Mouse (Mus musculus) CH12.LX (cell line): ENCODE measurements around the gene Hic2. TPM values are rescaled to one million over a fixed set of nuclear protein-coding genes. Genes with fewer than 3 reads are reported as not detected.

ENCODE experiments used
- DNase-seq: peaks from one replicate; pipeline ENCODE4 v3.0.0-alpha.2; 2013; ENCODE audit errors: extremely low read depth
- H3K27ac ChIP-seq: 2 replicates; pipeline ENCODE4 v1.5.1; 2012; ENCODE audit warnings: low read depth, mild to moderate bottlenecking, control low read depth, moderate library complexity; ENCODE audit not compliant: insufficient read depth
- H3K27me3 ChIP-seq: replicated peaks from 2 replicates; pipeline ENCODE3; 2012; ENCODE audit warnings: inconsistent platforms
- H3K36me3 ChIP-seq, 2 experiments: replicated peaks in 1 of 2; 2 replicates each; pipeline versions ENCODE3 to v1.6.1; 2012; ENCODE audit warnings: inconsistent platforms in 1 of 2, low read length in 1 of 2, mild to moderate bottlenecking in 1 of 2, mixed read lengths in 1 of 2, moderate library complexity in 1 of 2; ENCODE audit not compliant: control insufficient read depth in 1 of 2, insufficient read depth in 1 of 2
- H3K4me1 ChIP-seq, 2 experiments: 2 replicates each; pipeline ENCODE4 v1.6.1; 2012; ENCODE audit warnings: inconsistent platforms in 1 of 2, moderate library complexity in 1 of 2; ENCODE audit not compliant: insufficient read depth in 2 of 2, control insufficient read depth in 1 of 2
- H3K4me2 ChIP-seq: 2 replicates; pipeline ENCODE4 v1.6.1; 2012; ENCODE audit warnings: low read depth, mild to moderate bottlenecking, control low read depth; ENCODE audit not compliant: poor library complexity, insufficient read depth, severe bottlenecking
- H3K4me3 ChIP-seq, 3 experiments: fragments of 150-350 bp in 1 of 3; sonication (generic) in 1 of 3; replicated peaks in 1 of 3; 2 replicates each; pipeline versions ENCODE3 to v1.5.1; 2011 to 2012; ENCODE audit warnings: low read depth in 2 of 3, low read length in 2 of 3, mild to moderate bottlenecking in 2 of 3, moderate library complexity in 2 of 3, control low read depth in 1 of 3, improper control_type of control experiment in 1 of 3, inconsistent platforms in 1 of 3, mixed read lengths in 1 of 3; ENCODE audit not compliant: poor library complexity in 1 of 3
- H3K79me2 ChIP-seq: replicated peaks from 2 replicates; pipeline ENCODE4 v1.6.1; 2012; ENCODE audit warnings: mild to moderate bottlenecking, moderate library complexity; ENCODE audit not compliant: control insufficient read depth, poor library complexity, insufficient read depth, severe bottlenecking; ENCODE audit errors: extremely low read depth
- H3K9ac ChIP-seq: 2 replicates; pipeline ENCODE4 v1.6.1; 2012; ENCODE audit warnings: low read depth, mild to moderate bottlenecking, control low read depth, moderate library complexity; ENCODE audit not compliant: insufficient read depth
- H3K9me3 ChIP-seq: replicated peaks from 2 replicates; pipeline ENCODE3; 2012; ENCODE audit warnings: low read length, inconsistent platforms, mixed read lengths
- CHD1 ChIP-seq: IDR thresholded peaks from 2 replicates; pipeline ENCODE4 v1.6.1; 2012; ENCODE audit warnings: low read depth, low read length, improper control_type of control experiment, inconsistent platforms
- CHD2 ChIP-seq: IDR thresholded peaks from 2 replicates; pipeline ENCODE4 v1.6.1; 2011; ENCODE audit warnings: low read length, improper control_type of control experiment
- CTCF ChIP-seq, 2 experiments: IDR thresholded peaks in 1 of 2; conservative IDR thresholded peaks in 1 of 2; 2 replicates each; pipeline ENCODE4 v1.5.1; 2011 to 2012; ENCODE audit warnings: low read depth in 2 of 2, low read length in 2 of 2, improper control_type of control experiment in 1 of 2, inconsistent platforms in 1 of 2, mild to moderate bottlenecking in 1 of 2, moderate library complexity in 1 of 2
- EP300 ChIP-seq: IDR thresholded peaks from 2 replicates; pipeline ENCODE4 v1.6.1; 2011; ENCODE audit warnings: low read length, improper control_type of control experiment
- ETS1 ChIP-seq: conservative IDR thresholded peaks from 2 replicates; pipeline ENCODE4 v1.6.1; 2012; ENCODE audit warnings: low read depth, mild to moderate bottlenecking, inconsistent platforms, low read length, improper control_type of control experiment, moderate library complexity
- GABPA ChIP-seq: IDR thresholded peaks from 2 replicates; pipeline ENCODE4 v1.6.1; 2012; ENCODE audit warnings: low read depth, low read length, improper control_type of control experiment, inconsistent platforms; ENCODE audit not compliant: insufficient replicate concordance
- HCFC1 ChIP-seq: IDR thresholded peaks from 2 replicates; pipeline ENCODE4 v1.6.1; 2012; ENCODE audit warnings: low read depth, mild to moderate bottlenecking, inconsistent platforms, low read length, improper control_type of control experiment
- JUN ChIP-seq: IDR thresholded peaks from 2 replicates; pipeline ENCODE4 v1.6.1; 2011; ENCODE audit warnings: low read depth, mild to moderate bottlenecking, low read length, improper control_type of control experiment, moderate library complexity; ENCODE audit not compliant: insufficient read depth
- KAT2A ChIP-seq: IDR thresholded peaks from 2 replicates; pipeline ENCODE4 v1.6.1; 2012; ENCODE audit warnings: low read length, improper control_type of control experiment, inconsistent platforms; ENCODE audit not compliant: insufficient replicate concordance
- MAZ ChIP-seq: IDR thresholded peaks from 2 replicates; pipeline ENCODE4 v1.6.1; 2012; ENCODE audit warnings: low read depth, mild to moderate bottlenecking, inconsistent platforms, low read length, improper control_type of control experiment, moderate library complexity
- NRF1 ChIP-seq: IDR thresholded peaks from 2 replicates; pipeline ENCODE4 v1.6.1; 2014; ENCODE audit warnings: low read depth, mild to moderate bottlenecking, inconsistent platforms, low read length, improper control_type of control experiment, moderate library complexity
- POLR2A ChIP-seq: IDR thresholded peaks from 2 replicates; pipeline ENCODE4 v1.6.1; 2011; ENCODE audit warnings: low read depth, mild to moderate bottlenecking, improper control_type of control experiment, low read length
- SIN3A ChIP-seq: IDR thresholded peaks from 2 replicates; pipeline ENCODE4 v1.6.1; 2012; ENCODE audit warnings: low read length, improper control_type of control experiment, inconsistent platforms
- TCF12 ChIP-seq: IDR thresholded peaks from 2 replicates; pipeline ENCODE4 v1.6.1; 2014; ENCODE audit warnings: low read depth, mild to moderate bottlenecking, inconsistent platforms, low read length, improper control_type of control experiment
- UBTF ChIP-seq: IDR thresholded peaks from 2 replicates; pipeline ENCODE4 v1.6.1; 2012; ENCODE audit warnings: low read depth, mild to moderate bottlenecking, inconsistent platforms, low read length, improper control_type of control experiment, moderate library complexity
- USF2 ChIP-seq: conservative IDR thresholded peaks from 2 replicates; pipeline ENCODE4 v1.6.1; 2011; ENCODE audit warnings: low read depth, low read length, improper control_type of control experiment
- ZC3H11A ChIP-seq: IDR thresholded peaks from 2 replicates; pipeline ENCODE4 v1.6.1; 2012; ENCODE audit warnings: low read depth, mild to moderate bottlenecking, inconsistent platforms, low read length, improper control_type of control experiment
- ZMIZ1 ChIP-seq: IDR thresholded peaks from 2 replicates; pipeline ENCODE4 v1.6.1; 2012; ENCODE audit warnings: low read depth, mild to moderate bottlenecking, inconsistent platforms, low read length, improper control_type of control experiment
- ZNF384 ChIP-seq: IDR thresholded peaks from 2 replicates; pipeline ENCODE4 v1.6.1; 2012; ENCODE audit warnings: low read depth, low read length, improper control_type of control experiment, inconsistent platforms
- dilution Hi-C: fragments of 300-500 bp; cut with MboI; formaldehyde crosslinking; loops from 2 replicates; pipeline ENCODE4 v1.14.3; 2020; ENCODE audit warnings: low sequenced_read_pairs; ENCODE audit not compliant: extremely low pct_unique_long_range_greater_than_20kb, extremely low pct_ligation_motif_present
- in situ Hi-C: fragments of 300-500 bp; cut with MboI; formaldehyde crosslinking; loops from 3 replicates; pipeline ENCODE4 v1.14.3; 2019; ENCODE audit warnings: low sequenced_read_pairs, low pct_ligation_motif_present, low pct_unique_long_range_greater_than_20kb, mixed read lengths
- polyA plus RNA-seq: library from polyadenylated mRNA; unstranded; fragments of >175 nt; gene quantifications from 2 replicates; pipeline ENCODE4 v1.2.1, GENCODE M21; 2012; ENCODE audit warnings: low read depth; ENCODE audit not compliant: insufficient read length
- total RNA-seq, 2 experiments: library from RNA; depleted of rRNA; stranded (reverse); fragments of 300-350 nt in 1 of 2; fragments of >200 nt in 1 of 2; gene quantifications; 2 replicates each; pipeline ENCODE4 v1.2.3; 2012 to 2014

Gene Hic2
- total and polyA plus RNA-seq, 3 experiments: 6.2 to 9.6 (median 8.1) TPM

DNA sequence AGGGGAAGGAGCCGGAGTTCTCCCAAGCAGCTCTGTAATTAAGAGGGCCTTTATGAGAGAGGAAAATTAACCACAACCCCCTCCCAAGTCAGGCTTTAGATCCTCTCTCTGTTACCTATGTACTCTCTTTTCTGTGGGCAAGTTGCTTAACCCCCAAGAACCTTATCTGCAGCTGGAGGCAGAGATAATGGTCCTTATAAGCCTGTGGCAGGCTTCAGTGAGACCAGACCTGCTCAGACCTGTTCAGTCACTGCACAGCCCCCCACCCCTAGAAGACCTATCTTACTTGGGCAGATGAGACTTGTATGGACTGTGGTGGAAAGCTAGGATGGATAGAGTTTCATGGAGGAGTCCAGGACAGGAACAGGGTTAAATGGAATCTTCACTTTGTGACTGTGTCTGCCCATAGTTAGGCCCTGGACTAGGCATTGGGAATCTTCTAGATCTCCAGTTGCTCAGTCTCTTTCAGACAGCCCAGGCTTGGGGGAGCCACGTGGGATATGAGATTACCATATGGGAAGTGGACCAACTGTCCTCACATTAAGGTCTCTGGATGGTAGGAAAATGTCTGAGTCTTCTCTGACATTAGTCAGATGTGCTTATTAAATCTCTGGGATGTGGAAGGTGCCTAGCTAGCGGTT, 18.8 kb downstream of the Hic2 start:
- Histone ChIP-seq H3K27me3 (no peaks in the 10 kb centered on the region), H3K79me2 (peaks cover 10% of the 10 kb centered on the region; the same call in 1 of the 2 replicates), H3K27ac (no peak overlapping the region), H3K4me2 (no peak overlapping the region), H3K4me1 (peaks cover 7 to 34% of the 10 kb centered on the region in 2 experiments), H3K4me3 (no peak overlapping the region), H3K9ac (no peak overlapping the region), H3K9me3 (no peaks in the 10 kb centered on the region), H3K36me3 (peaks cover 4 to 33% of the 10 kb centered on the region in 2 experiments)
- dilution Hi-C loops (no loop called here), in situ Hi-C loops (no loop called here)
- no peak for TF ChIP-seq MAZ
- TF ChIP-seq ETS1: no peak
- no peak for TF ChIP-seq POLR2A
- no peak for TF ChIP-seq SIN3A
- TF ChIP-seq ZC3H11A: no peak
- TF ChIP-seq KAT2A: no peak
- no peak for TF ChIP-seq HCFC1
- no peak for TF ChIP-seq CHD1
- no peak for TF ChIP-seq NRF1
- DNase-seq: no peak

- no peak overlapping the region for H3K4me2 ChIP-seq
- no peak overlapping the region for H3K9ac ChIP-seq
- peaks cover 7 to 38% of the 10 kb centered on the region in 2 experiments for H3K4me1 ChIP-seq
- peaks cover 10 to 33% of the 10 kb centered on the region in 2 experiments for H3K36me3 ChIP-seq
- no peak for TF ChIP-seq ZNF384
- no peak overlapping the region for H3K4me3 ChIP-seq
- no peaks in the 10 kb centered on the region for H3K9me3 ChIP-seq
- no peak overlapping the region for H3K27ac ChIP-seq
- peaks cover 10% of the 10 kb centered on the region; the same call in 1 of the 2 replicates for H3K79me2 ChIP-seq
- no peak for DNase-seq
- H3K27me3 ChIP-seq: no peaks in the 10 kb centered on the region
- dilution Hi-C loops (no loop called here), in situ Hi-C loops (no loop called here)
Measured at GRCm38 (mm10) chr16:17252841-17253240, 19.5 kb downstream of the Hic2 start.

DNA sequence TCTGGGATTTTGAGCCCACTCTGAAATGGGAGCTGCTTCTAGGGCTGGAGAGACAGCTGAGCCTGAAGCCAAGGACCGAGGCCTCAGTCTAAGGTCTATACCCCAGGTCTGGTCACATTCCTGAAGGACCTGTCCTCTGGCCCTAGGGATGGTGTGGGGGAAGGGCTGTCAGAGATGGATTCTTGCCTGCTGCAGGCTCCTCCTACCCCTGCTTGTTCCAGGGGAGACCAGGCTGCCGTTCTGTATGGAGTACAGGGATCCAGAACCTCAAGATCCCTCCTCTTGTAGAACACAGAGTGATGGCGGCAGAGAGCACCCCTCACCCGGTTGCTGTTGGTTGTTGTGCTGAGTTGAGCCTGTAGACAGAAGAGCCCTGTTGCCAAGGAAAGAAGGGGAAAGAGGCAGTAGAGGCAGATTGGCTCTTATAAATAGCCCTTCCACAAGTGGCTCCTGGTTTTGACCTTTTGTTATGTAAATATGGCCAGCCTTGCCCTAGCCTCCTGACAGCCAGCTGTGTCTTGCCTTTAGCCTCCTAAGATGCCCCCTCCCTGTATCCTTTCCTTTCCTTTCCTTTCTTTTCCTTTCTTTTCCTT, 20.7 kb downstream of the Hic2 start:
- Histone ChIP-seq H3K36me3 (peaks cover 23 to 42% of the 10 kb centered on the region in 2 experiments), H3K9ac (no peak overlapping the region), H3K4me3 (no peak overlapping the region), H3K4me2 (no peak overlapping the region), H3K27ac (no peak overlapping the region), H3K4me1 (peaks cover 16 to 46% of the 10 kb centered on the region in 2 experiments), H3K27me3 (no peaks in the 10 kb centered on the region), H3K9me3 (no peaks in the 10 kb centered on the region), H3K79me2 (peaks cover 7% of the 10 kb centered on the region; the same call in 1 of the 2 replicates)
- DNase-seq: no peak
- no peak for TF ChIP-seq ZC3H11A
- no peak for TF ChIP-seq UBTF
- no peak for TF ChIP-seq JUN
- no peak for TF ChIP-seq TCF12
- no peak for TF ChIP-seq ZMIZ1
- no peak for TF ChIP-seq CHD2
- no peak for TF ChIP-seq CHD1
- no peak for TF ChIP-seq CTCF (conservative IDR thresholded peaks at IDR 0.05 in 1 of 2, IDR thresholded peaks at IDR 0.05 in 1 of 2; ENCODE audit: low read depth in 2 of 2, low read length in 2 of 2)
- no peak for TF ChIP-seq EP300
- TF ChIP-seq USF2: no peak
- TF ChIP-seq MAZ: no peak
- no peak for TF ChIP-seq GABPA
- no peak for TF ChIP-seq SIN3A
- dilution Hi-C loops: no loop called here
- in situ Hi-C loops: no loop called here
